Mouse (Mus musculus) frontal cortex, postnatal 25 days (tissue): ENCODE results near the gene Il5.

Experiments
- DNase-seq, 2 experiments: peaks; one replicate each; pipeline ENCODE4 v3.0.0; 2022; ENCODE audit warnings: low spot score in 2 of 2

The Il5 gene

GRCm38 (mm10) chr11:53720715-53721114, at the start of gene Il5:
Il5 (plus strand) TSS chr11:53720794.
- no peak for DNase-seq

GRCm38 (mm10) chr11:53671414-53671813, 49.2 kb upstream of the Il5 start:
- DNase-seq = no peak

- DNase-seq = no peak
Measured at GRCm38 (mm10) chr11:53680141-53680540, 40.5 kb upstream of the Il5 start.

GRCm38 (mm10) chr11:53681686-53682085, 38.9 kb upstream of the Il5 start:
- no peak for DNase-seq

GRCm38 (mm10) chr11:53682170-53682569, 38.4 kb upstream of the Il5 start:
- no peak for DNase-seq

GRCm38 (mm10) chr11:53682994-53683530, 37.5 kb upstream of the Il5 start:
- no peak for DNase-seq

- no peak for DNase-seq
Measured at GRCm38 (mm10) chr11:53691979-53692378, 28.6 kb upstream of the Il5 start.

- DNase-seq = no peak
Measured at GRCm38 (mm10) chr11:53698521-53698920, 22.1 kb upstream of the Il5 start.

GRCm38 (mm10) chr11:53699351-53699750, 21.2 kb upstream of the Il5 start:
- DNase-seq = no peak

- no peak for DNase-seq
Measured at GRCm38 (mm10) chr11:53706236-53706933, 14.2 kb upstream of the Il5 start.

GRCm38 (mm10) chr11:53706934-53707717, 13.5 kb upstream of the Il5 start, which contains the start of gene Rad50:
Rad50 (minus strand) TSS chr11:53707319.
- DNase-seq = peak; percentile 81 to 83

GRCm38 (mm10) chr11:53707718-53708009, 12.9 kb upstream of the Il5 start:
- no peak for DNase-seq

GRCm38 (mm10) chr11:53719701-53720100, 893 bp upstream of the Il5 start:
- no peak for DNase-seq

GRCm38 (mm10) chr11:53731457-53731856, 10.9 kb downstream of the Il5 start:
- no peak for DNase-seq

- DNase-seq = no peak
Measured at GRCm38 (mm10) chr11:53732244-53732643, 11.7 kb downstream of the Il5 start.

GRCm38 (mm10) chr11:53733824-53734223, 13.2 kb downstream of the Il5 start:
- no peak for DNase-seq

GRCm38 (mm10) chr11:53734431-53734830, 13.8 kb downstream of the Il5 start:
- DNase-seq = no peak

- DNase-seq = no peak
Measured at GRCm38 (mm10) chr11:53734970-53735681, 14.5 kb downstream of the Il5 start.

- DNase-seq = peak; percentile 20 to 40
Measured at GRCm38 (mm10) chr11:53735682-53736245, 15.2 kb downstream of the Il5 start.

GRCm38 (mm10) chr11:53736771-53737572, 16.4 kb downstream of the Il5 start:
- peak; percentile 46 to 63 for DNase-seq

- DNase-seq = peak; percentile 10 to 39
Measured at GRCm38 (mm10) chr11:53737573-53737946, 17.0 kb downstream of the Il5 start.
